Mouse (Mus musculus) bone marrow, adult 2 months (tissue): ENCODE measurements around the gene Sim2.

Experiments used
- CTCF ChIP-seq: fragments of 200-500 bp; IDR thresholded peaks from 2 replicates; pipeline ENCODE4 v1.5.1; 2011; ENCODE audit warnings: low read length, control low read depth; ENCODE audit not compliant: control insufficient read depth, insufficient read depth
- POLR2A ChIP-seq: fragments of 200-500 bp; IDR thresholded peaks from 2 replicates; pipeline ENCODE4 v1.6.1; 2011; ENCODE audit warnings: low read depth, mild to moderate bottlenecking, control low read depth, low read length, borderline replicate concordance; ENCODE audit not compliant: control insufficient read depth

DNA sequence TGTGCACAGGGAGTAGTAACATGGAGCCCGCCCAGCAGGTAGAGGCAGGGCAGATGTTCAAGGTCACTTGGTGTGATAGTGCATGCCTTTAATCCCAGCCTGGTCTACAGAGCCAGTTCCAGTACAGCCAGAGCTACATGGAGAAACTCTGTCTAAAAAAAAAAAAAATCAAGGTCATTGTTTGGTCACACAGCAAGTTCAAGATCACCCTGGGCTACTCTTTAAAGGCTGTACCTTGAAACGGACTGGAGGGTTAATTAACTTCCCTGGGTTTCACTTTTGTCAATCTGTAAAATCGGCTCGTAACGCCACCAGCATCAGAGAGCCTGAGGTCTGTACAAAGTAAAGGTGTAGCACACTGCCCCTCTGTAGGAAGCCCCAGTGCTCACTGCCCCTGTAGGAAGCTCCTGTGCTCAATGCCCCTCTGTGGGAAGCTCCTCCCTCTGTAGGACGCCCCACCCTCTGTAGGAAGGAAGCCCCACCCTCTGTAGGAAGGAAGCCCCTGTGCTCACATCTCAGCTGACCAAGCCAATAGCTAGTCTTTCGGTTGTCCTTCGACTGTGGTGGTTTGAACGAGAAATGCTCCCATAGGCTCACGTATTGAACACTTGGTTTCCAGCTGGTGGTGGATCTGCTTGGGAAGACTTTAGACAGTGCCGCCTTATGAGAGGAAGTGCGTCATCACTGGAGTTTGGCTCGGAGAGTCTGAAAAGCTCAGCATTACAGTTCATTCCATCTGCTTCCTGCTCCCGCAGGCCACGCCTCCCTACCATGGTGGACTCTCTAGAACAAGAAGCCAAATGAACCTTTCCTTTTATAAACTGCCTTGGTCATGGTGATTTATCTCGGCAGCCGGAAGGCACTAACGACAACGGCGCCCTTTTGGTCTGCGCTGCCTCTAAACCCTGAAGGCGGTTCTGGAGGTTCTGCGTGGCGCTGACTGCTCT, 18.7 kb upstream of the Sim2 start:
- no peak for TF ChIP-seq POLR2A
- no peak for TF ChIP-seq CTCF
